Mouse (Mus musculus): Measurements from ENCODE around the gene Acbd6. TPM values are rescaled to one million over a fixed set of nuclear protein-coding genes. Genes with fewer than 3 reads are reported as not detected.

The Acbd6 gene
- polyA plus RNA-seq, 1 experiment from 2014 or later, result 64.5 TPM

GRCm38 (mm10) chr1:155623192-155623591 is 65.3 kb downstream of the Acbd6 start:
- peak; percentile 51; the same call in 1 of the 2 replicates for ATAC-seq (ENCODE audit: low FRiP score, low TSS enrichment)
- Histone ChIP-seq H3K9ac (replicated peaks; ENCODE audit: low read length) (no peak overlapping the region), H3K4me2 (replicated peaks; ENCODE audit: low read depth, low read length) (no peak overlapping the region), H3K9me3 (ENCODE audit: low read length) (no peaks in the 10 kb centered on the region), H3K27me3 (ENCODE audit: insufficient read depth, low read length) (no peaks in the 10 kb centered on the region), H3K4me3 (ENCODE audit: low read length) (no peak overlapping the region), H3K36me3 (ENCODE audit: insufficient read depth, low read length) (peaks cover 9% of the 10 kb centered on the region; the same call in 1 of the 2 replicates), H3K4me1 (ENCODE audit: insufficient read depth, low read length) (no peaks in the 10 kb centered on the region), H3K27ac (ENCODE audit: low read length) (no peak overlapping the region)
- WGBS, result 83% methylated on average over 8 of the region's 8 CpGs

- H3K4me2 ChIP-seq (replicated peaks; ENCODE audit: low read depth, low read length), result no peak overlapping the region
- H3K9me3 ChIP-seq (ENCODE audit: low read length), result no peaks in the 10 kb centered on the region
- WGBS, result 75% methylated on average over 2 of the region's 2 CpGs
- no peak overlapping the region for H3K4me3 ChIP-seq (ENCODE audit: low read length)
- H3K36me3 ChIP-seq (ENCODE audit: insufficient read depth, low read length), result peaks cover 9% of the 10 kb centered on the region; the same call in 1 of the 2 replicates
- H3K4me1 ChIP-seq (ENCODE audit: insufficient read depth, low read length), result no peaks in the 10 kb centered on the region
- H3K27me3 ChIP-seq (ENCODE audit: insufficient read depth, low read length), result no peaks in the 10 kb centered on the region
- H3K9ac ChIP-seq (replicated peaks; ENCODE audit: low read length), result no peak overlapping the region
- H3K27ac ChIP-seq (ENCODE audit: low read length), result no peak overlapping the region
- ATAC-seq (ENCODE audit: low FRiP score, low TSS enrichment), result no peak
Measured at GRCm38 (mm10) chr1:155627746-155628145, 69.8 kb downstream of the Acbd6 start.

- WGBS, result 90% methylated on average over 7 of the region's 7 CpGs
- Histone ChIP-seq H3K9ac (replicated peaks; ENCODE audit: low read length) (no peak overlapping the region), H3K36me3 (ENCODE audit: insufficient read depth, low read length) (no peaks in the 10 kb centered on the region), H3K9me3 (ENCODE audit: low read length) (no peaks in the 10 kb centered on the region), H3K4me3 (ENCODE audit: low read length) (no peak overlapping the region), H3K4me1 (ENCODE audit: insufficient read depth, low read length) (no peaks in the 10 kb centered on the region), H3K4me2 (replicated peaks; ENCODE audit: low read depth, low read length) (no peak overlapping the region), H3K27ac (ENCODE audit: low read length) (no peak overlapping the region), H3K27me3 (ENCODE audit: insufficient read depth, low read length) (no peaks in the 10 kb centered on the region)
- no peak for ATAC-seq (ENCODE audit: low FRiP score, low TSS enrichment)
Measured at GRCm38 (mm10) chr1:155636648-155637047, 78.7 kb downstream of the Acbd6 start.

- H3K27me3 ChIP-seq (ENCODE audit: insufficient read depth, low read length), result no peaks in the 10 kb centered on the region
- no peak for ATAC-seq (ENCODE audit: low FRiP score, low TSS enrichment)
- H3K9ac ChIP-seq (replicated peaks; ENCODE audit: low read length), result no peak overlapping the region
- H3K36me3 ChIP-seq (ENCODE audit: insufficient read depth, low read length), result no peaks in the 10 kb centered on the region
- no peak overlapping the region for H3K4me3 ChIP-seq (ENCODE audit: low read length)
- WGBS, result 81% methylated on average over 5 of the region's 5 CpGs
- H3K4me1 ChIP-seq (ENCODE audit: insufficient read depth, low read length), result no peaks in the 10 kb centered on the region
- H3K27ac ChIP-seq (ENCODE audit: low read length), result no peak overlapping the region
- no peaks in the 10 kb centered on the region for H3K9me3 ChIP-seq (ENCODE audit: low read length)
- H3K4me2 ChIP-seq (replicated peaks; ENCODE audit: low read depth, low read length), result no peak overlapping the region
Measured at GRCm38 (mm10) chr1:155645816-155646215, 87.9 kb downstream of the Acbd6 start.

GRCm38 (mm10) chr1:155646345-155647307 is 88.7 kb downstream of the Acbd6 start:
- H3K27me3 ChIP-seq (ENCODE audit: insufficient read depth, low read length), result no peaks in the 10 kb centered on the region
- no peak overlapping the region for H3K9ac ChIP-seq (replicated peaks; ENCODE audit: low read length)
- no peak for ATAC-seq (ENCODE audit: low FRiP score, low TSS enrichment)
- no peaks in the 10 kb centered on the region for H3K36me3 ChIP-seq (ENCODE audit: insufficient read depth, low read length)
- no peak overlapping the region for H3K27ac ChIP-seq (ENCODE audit: low read length)
- H3K9me3 ChIP-seq (ENCODE audit: low read length), result no peaks in the 10 kb centered on the region
- WGBS, result 52% methylated on average over 10 of the region's 10 CpGs
- no peak overlapping the region for H3K4me2 ChIP-seq (replicated peaks; ENCODE audit: low read depth, low read length)
- H3K4me3 ChIP-seq (ENCODE audit: low read length), result no peak overlapping the region
- H3K4me1 ChIP-seq (ENCODE audit: insufficient read depth, low read length), result no peaks in the 10 kb centered on the region

- Histone ChIP-seq H3K4me1 (ENCODE audit: insufficient read depth, low read length) (no peaks in the 10 kb centered on the region), H3K36me3 (ENCODE audit: insufficient read depth, low read length) (no peaks in the 10 kb centered on the region), H3K9ac (replicated peaks; ENCODE audit: low read length) (no peak overlapping the region), H3K9me3 (ENCODE audit: low read length) (no peaks in the 10 kb centered on the region), H3K4me2 (replicated peaks; ENCODE audit: low read depth, low read length) (no peak overlapping the region), H3K27ac (ENCODE audit: low read length) (no peak overlapping the region), H3K4me3 (ENCODE audit: low read length) (no peak overlapping the region), H3K27me3 (ENCODE audit: insufficient read depth, low read length) (no peaks in the 10 kb centered on the region)
- no peak for ATAC-seq (ENCODE audit: low FRiP score, low TSS enrichment)
- 63% methylated on average over 9 of the region's 9 CpGs for WGBS
Measured at GRCm38 (mm10) chr1:155650121-155650846, 92.4 kb downstream of the Acbd6 start.

GRCm38 (mm10) chr1:155654961-155655360 is 97.0 kb downstream of the Acbd6 start:
- Histone ChIP-seq H3K4me3 (ENCODE audit: low read length) (no peak overlapping the region), H3K4me2 (replicated peaks; ENCODE audit: low read depth, low read length) (no peak overlapping the region), H3K4me1 (ENCODE audit: insufficient read depth, low read length) (no peaks in the 10 kb centered on the region), H3K27ac (ENCODE audit: low read length) (no peak overlapping the region), H3K36me3 (ENCODE audit: insufficient read depth, low read length) (no peaks in the 10 kb centered on the region), H3K9ac (replicated peaks; ENCODE audit: low read length) (no peak overlapping the region), H3K9me3 (ENCODE audit: low read length) (no peaks in the 10 kb centered on the region), H3K27me3 (ENCODE audit: insufficient read depth, low read length) (no peaks in the 10 kb centered on the region)
- no peak for ATAC-seq (ENCODE audit: low FRiP score, low TSS enrichment)
- 55% methylated on average over 3 of the region's 3 CpGs for WGBS

GRCm38 (mm10) chr1:155656321-155656720 is 98.4 kb downstream of the Acbd6 start:
- no peak for ATAC-seq (ENCODE audit: low FRiP score, low TSS enrichment)
- Histone ChIP-seq H3K4me2 (replicated peaks; ENCODE audit: low read depth, low read length) (no peak overlapping the region), H3K9ac (replicated peaks; ENCODE audit: low read length) (no peak overlapping the region), H3K9me3 (ENCODE audit: low read length) (no peaks in the 10 kb centered on the region), H3K4me1 (ENCODE audit: insufficient read depth, low read length) (no peaks in the 10 kb centered on the region), H3K4me3 (ENCODE audit: low read length) (no peak overlapping the region), H3K36me3 (ENCODE audit: insufficient read depth, low read length) (no peaks in the 10 kb centered on the region), H3K27ac (ENCODE audit: low read length) (no peak overlapping the region), H3K27me3 (ENCODE audit: insufficient read depth, low read length) (no peaks in the 10 kb centered on the region)
- 82% methylated on average over 5 of the region's 5 CpGs for WGBS

GRCm38 (mm10) chr1:155663994-155664393 is 106.1 kb downstream of the Acbd6 start:
- Histone ChIP-seq H3K36me3 (ENCODE audit: insufficient read depth, low read length) (no peaks in the 10 kb centered on the region), H3K27ac (ENCODE audit: low read length) (no peak overlapping the region)
- WGBS, result 82% methylated on average over 5 of the region's 5 CpGs

GRCm38 (mm10) chr1:155675570-155675969 is 117.7 kb downstream of the Acbd6 start:
- no peak overlapping the region for H3K4me3 ChIP-seq (ENCODE audit: low read length)
- no peaks in the 10 kb centered on the region for H3K36me3 ChIP-seq (ENCODE audit: insufficient read depth, low read length)
- H3K27ac ChIP-seq (ENCODE audit: low read length), result no peak overlapping the region
- H3K4me2 ChIP-seq (replicated peaks; ENCODE audit: low read depth, low read length), result no peak overlapping the region
- H3K4me1 ChIP-seq (ENCODE audit: insufficient read depth, low read length), result no peaks in the 10 kb centered on the region
- H3K27me3 ChIP-seq (ENCODE audit: insufficient read depth, low read length), result no peaks in the 10 kb centered on the region
- H3K9ac ChIP-seq (replicated peaks; ENCODE audit: low read length), result no peak overlapping the region
- 75% methylated on average over 6 of the region's 6 CpGs for WGBS
- H3K9me3 ChIP-seq (ENCODE audit: low read length), result no peaks in the 10 kb centered on the region
- ATAC-seq (ENCODE audit: low FRiP score, low TSS enrichment), result no peak

More at GRCm38 (mm10) chr1:155663994-155664393, 106.1 kb downstream of the Acbd6 start:
- Histone ChIP-seq H3K27me3 (ENCODE audit: insufficient read depth, low read length) (no peaks in the 10 kb centered on the region), H3K4me2 (replicated peaks; ENCODE audit: low read depth, low read length) (no peak overlapping the region), H3K4me3 (ENCODE audit: low read length) (no peak overlapping the region), H3K9ac (replicated peaks; ENCODE audit: low read length) (no peak overlapping the region), H3K4me1 (ENCODE audit: insufficient read depth, low read length) (no peaks in the 10 kb centered on the region), H3K9me3 (ENCODE audit: low read length) (no peaks in the 10 kb centered on the region)
- ATAC-seq (ENCODE audit: low FRiP score, low TSS enrichment), result no peak
